Mouse (Mus musculus) liver, adult 2 months (tissue): Measurements from ENCODE around the gene Oas1g.

Source experiments
- CTCF ChIP-seq: fragments of 200-500 bp; IDR thresholded peaks from 2 replicates; pipeline ENCODE4 v1.5.1; 2011; ENCODE audit warnings: low read depth, low read length, control low read depth
- POLR2A ChIP-seq: fragments of 200-500 bp; IDR thresholded peaks from 2 replicates; pipeline ENCODE4 v1.6.1; 2011; ENCODE audit warnings: low read length, control low read depth; ENCODE audit not compliant: insufficient read depth; ENCODE audit errors: extremely low read depth

DNA sequence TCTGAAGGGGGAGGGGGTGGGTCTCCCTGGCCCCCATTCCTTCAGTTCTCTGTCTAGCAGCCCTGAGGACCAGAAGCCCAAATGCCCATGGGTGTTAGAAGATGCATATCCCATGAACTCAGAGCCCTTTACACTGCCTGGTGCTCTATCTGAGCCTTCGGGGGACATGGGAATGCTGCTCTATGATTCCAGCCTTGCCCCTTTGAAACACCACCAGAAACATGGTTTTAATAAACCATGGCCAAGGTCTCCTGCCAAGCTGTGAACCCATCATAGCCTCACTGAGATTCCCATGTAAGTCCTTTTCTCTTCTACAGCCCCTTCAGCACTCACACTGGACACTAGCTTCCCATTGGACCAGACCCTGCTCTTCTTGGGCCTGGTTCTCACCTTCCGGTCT, 2.6 kb upstream of the Oas1g start:
- no peak for TF ChIP-seq CTCF
- TF ChIP-seq POLR2A: no peak
